ENCODE assay signal across 23 mouse cellular contexts in genomic region chr9:64600731-64601130, GRCm38 (mm10).
DNase-seq lines count a peak whose midpoint lies in the region; ATAC-seq and TF ChIP-seq lines count a peak whose summit lies in the region.
"Had no signal": no experiment of that assay in that cellular context is flagged by ENCODE, and none has a peak within 500 bp of the region (broad histone marks: within the 10 kb centered on the region; RNA-seq: fewer than 3 reads in every experiment).

No protein-coding gene starts in this region.

- H3K4me2 ChIP-seq in heart, postnatal 0 days (ENCODE audit: low read depth, low read length) = no peak overlapping the region
- H3K4me2 ChIP-seq in kidney, embryonic 14.5 days (replicated peaks; ENCODE audit: low read depth, low read length) = no peak overlapping the region
- H3K4me2 ChIP-seq in lung, embryonic 16.5 days (ENCODE audit: low read depth, low read length) = no peak overlapping the region
- H3K4me2 ChIP-seq: embryonic facial prominence, embryonic 15.5 days; heart, embryonic 12.5 days; hindbrain, embryonic 14.5 days; limb, embryonic 12.5 days; liver, embryonic 15.5 days; midbrain, embryonic 13.5 days; stomach, embryonic 15.5 days had no signal

- peaks cover 10% of the 10 kb centered on the region for H3K4me1 ChIP-seq in heart, postnatal 0 days (ENCODE audit: control insufficient read depth, insufficient read depth)
- peaks cover 11% of the 10 kb centered on the region for H3K4me1 ChIP-seq in kidney, embryonic 14.5 days (ENCODE audit: control insufficient read depth, insufficient read depth, low read length)
- peaks cover 19% of the 10 kb centered on the region for H3K4me1 ChIP-seq in lung, embryonic 16.5 days (replicated peaks; ENCODE audit: control insufficient read depth, insufficient read depth, low read length)
- H3K4me1 ChIP-seq: liver, embryonic 15.5 days had no signal

- no peaks in the 10 kb centered on the region for H3K36me3 ChIP-seq in heart, postnatal 0 days (replicated peaks; ENCODE audit: control insufficient read depth, insufficient read depth, low read length)
- H3K36me3 ChIP-seq in kidney, embryonic 14.5 days (ENCODE audit: control insufficient read depth, insufficient read depth, low read length) = no peaks in the 10 kb centered on the region
- H3K36me3 ChIP-seq in lung, embryonic 16.5 days (ENCODE audit: control insufficient read depth, insufficient read depth, low read length) = no peaks in the 10 kb centered on the region
- H3K36me3 ChIP-seq: embryonic facial prominence, embryonic 15.5 days; heart, embryonic 12.5 days; limb, embryonic 12.5 days; liver, embryonic 15.5 days; midbrain, embryonic 13.5 days; stomach, embryonic 15.5 days had no signal

- peak; percentile 34 to 58 for DNase-seq in adrenal gland, adult (ENCODE audit: inconsistent age in 2 of 2, low spot score in 1 of 2)
- no peak for DNase-seq in adrenal gland, postnatal 10 days
- DNase-seq in heart, postnatal 0 days (ENCODE audit: low spot score) = no peak
- no peak for DNase-seq in heart, adult 8-10 months (ENCODE audit: low spot score)
- DNase-seq in kidney, postnatal 14 days = peak; percentile 23
- no peak for DNase-seq in lung, postnatal 14 days
- DNase-seq: cerebellum, adult 11 months; cerebellum, adult 9-11 months; heart, adult 11 months; layer of hippocampus, postnatal 36 days; thymus, adult 18-20 months; thymus, postnatal 36 days had no signal

- no peaks in the 10 kb centered on the region for H3K9me3 ChIP-seq in heart, postnatal 0 days (replicated peaks; ENCODE audit: control insufficient read depth, low read length)
- H3K9me3 ChIP-seq in kidney, embryonic 14.5 days (ENCODE audit: control insufficient read depth, low read length) = no peaks in the 10 kb centered on the region
- no peaks in the 10 kb centered on the region for H3K9me3 ChIP-seq in lung, embryonic 16.5 days (ENCODE audit: control insufficient read depth, low read length)
- H3K9me3 ChIP-seq: embryonic facial prominence, embryonic 15.5 days; heart, embryonic 12.5 days; limb, embryonic 12.5 days; liver, embryonic 15.5 days; midbrain, embryonic 13.5 days; stomach, embryonic 15.5 days had no signal

- no peak for TF ChIP-seq EP300 in heart, postnatal 0 days (IDR thresholded peaks at IDR 0.05; ENCODE audit: low read depth)

- no peak overlapping the region for H3K4me3 ChIP-seq in heart, postnatal 0 days (ENCODE audit: low read depth, low read length)
- no peak overlapping the region for H3K4me3 ChIP-seq in kidney, embryonic 14.5 days (ENCODE audit: low read length)
- H3K4me3 ChIP-seq in lung, embryonic 16.5 days (ENCODE audit: low read length) = no peak overlapping the region
- H3K4me3 ChIP-seq: embryonic facial prominence, embryonic 15.5 days; heart, embryonic 12.5 days; limb, embryonic 12.5 days; liver, embryonic 15.5 days; megakaryocyte, embryonic 14.5 days; midbrain, embryonic 13.5 days; stomach, embryonic 15.5 days had no signal

- WGBS in heart, postnatal 0 days = 24% methylated on average over 2 of the region's 2 CpGs
- WGBS in kidney, embryonic 14.5 days = 45% methylated on average over 2 of the region's 2 CpGs
- 30% methylated on average over 2 of the region's 2 CpGs for WGBS in lung, embryonic 16.5 days

- H3K9ac ChIP-seq in heart, postnatal 0 days (replicated peaks; ENCODE audit: low read depth, low read length) = no peak overlapping the region
- H3K9ac ChIP-seq in kidney, embryonic 14.5 days (ENCODE audit: low read depth, low read length) = no peak overlapping the region
- no peak overlapping the region for H3K9ac ChIP-seq in lung, embryonic 16.5 days (ENCODE audit: low read length)
- H3K9ac ChIP-seq: embryonic facial prominence, embryonic 15.5 days; heart, embryonic 12.5 days; hindbrain, embryonic 14.5 days; limb, embryonic 12.5 days; liver, embryonic 15.5 days; midbrain, embryonic 13.5 days; stomach, embryonic 15.5 days had no signal

- ATAC-seq in heart, postnatal 0 days (ENCODE audit: insufficient read depth, low read depth) = peak; percentile 20; the same call in 1 of the 2 replicates
- no peak for ATAC-seq in kidney, embryonic 14.5 days (ENCODE audit: low FRiP score, low TSS enrichment)
- ATAC-seq in lung, embryonic 16.5 days (ENCODE audit: low read depth) = no peak
- ATAC-seq: forebrain, embryonic 14.5 days; midbrain, embryonic 13.5 days had no signal

- no peak overlapping the region for H3K27ac ChIP-seq in heart, postnatal 0 days (ENCODE audit: low read depth)
- H3K27ac ChIP-seq in kidney, embryonic 14.5 days (ENCODE audit: low read depth, low read length) = no peak overlapping the region
- H3K27ac ChIP-seq in lung, embryonic 16.5 days (ENCODE audit: low read length) = peak overlapping the region; percentile 45
- H3K27ac ChIP-seq: embryonic facial prominence, embryonic 15.5 days; hindbrain, embryonic 14.5 days; limb, embryonic 12.5 days; liver, embryonic 15.5 days; midbrain, embryonic 13.5 days; stomach, embryonic 15.5 days had no signal

- TF ChIP-seq CTCF in heart, postnatal 0 days (IDR thresholded peaks at IDR 0.05; ENCODE audit: low read depth) = no peak

- H3K27me3 ChIP-seq in heart, postnatal 0 days (ENCODE audit: control insufficient read depth, insufficient read depth, low read length) = no peaks in the 10 kb centered on the region
- no peaks in the 10 kb centered on the region; the same call in 1 of the 2 replicates for H3K27me3 ChIP-seq in kidney, embryonic 14.5 days (ENCODE audit: control insufficient read depth, insufficient read depth, low read length)
- no peaks in the 10 kb centered on the region for H3K27me3 ChIP-seq in lung, embryonic 16.5 days (ENCODE audit: control insufficient read depth, insufficient read depth, low read depth, low read length)
- H3K27me3 ChIP-seq: embryonic facial prominence, embryonic 15.5 days; heart, embryonic 12.5 days; limb, embryonic 12.5 days; stomach, embryonic 15.5 days had no signal

Comparison
In these comparisons a context has a peak if more than half of its experiments do, and no peak if none do; other contexts are left out.
1. DNase-seq: peak in adrenal gland, adult (2 of 2) and kidney, postnatal 14 days (single experiment); none in adrenal gland, postnatal 10 days (single experiment), heart, postnatal 0 days (single experiment), heart, adult 8-10 months (single experiment) and lung, postnatal 14 days (single experiment).